Mouse (Mus musculus) forebrain, embryonic 13.5 days (tissue): Measurements from ENCODE around the gene Ppil2. TPM values are rescaled to one million over a fixed set of nuclear protein-coding genes. Genes with fewer than 3 reads are reported as not detected.

ENCODE experiments used
- ATAC-seq: fragments of 200-750 bp; cut with Nextera tagmentation; 2 replicates; pipeline ENCODE4 v1.8.0; 2017
- H3K27ac ChIP-seq: fragments of 300-500 bp; sonication (generic); 2 replicates; pipeline ENCODE4 v1.5.1; 2015; ENCODE audit warnings: inconsistent platforms, mild to moderate bottlenecking, moderate library complexity
- H3K27me3 ChIP-seq: fragments of 300-500 bp; sonication (generic); 2 replicates; pipeline ENCODE4 v1.6.1; 2015; ENCODE audit warnings: mild to moderate bottlenecking, inconsistent platforms
- H3K36me3 ChIP-seq: fragments of 300-500 bp; sonication (generic); 2 replicates; pipeline ENCODE4 v1.6.1; 2015; ENCODE audit warnings: mild to moderate bottlenecking, inconsistent platforms; ENCODE audit not compliant: poor library complexity, severe bottlenecking
- H3K4me1 ChIP-seq: fragments of 300-500 bp; sonication (generic); 2 replicates; pipeline ENCODE4 v1.6.1; 2015; ENCODE audit warnings: inconsistent platforms
- H3K4me2 ChIP-seq: fragments of 300-500 bp; sonication (generic); 2 replicates; pipeline ENCODE4 v1.6.1; 2015; ENCODE audit warnings: inconsistent platforms, mild to moderate bottlenecking, moderate library complexity
- H3K4me3 ChIP-seq: fragments of 300-500 bp; sonication (generic); 2 replicates; pipeline ENCODE4 v1.5.1; 2015; ENCODE audit warnings: mild to moderate bottlenecking, inconsistent platforms
- H3K9ac ChIP-seq: fragments of 300-500 bp; sonication (generic); 2 replicates; pipeline ENCODE4 v1.6.1; 2015; ENCODE audit warnings: mild to moderate bottlenecking, inconsistent platforms
- H3K9me3 ChIP-seq: fragments of 300-500 bp; sonication (generic); replicated peaks from 2 replicates; pipeline ENCODE4 v1.6.1; 2016; ENCODE audit warnings: inconsistent platforms
- WGBS: fragments of 180-500 bp; shearing (Covaris S2); methylation state at CpG from one replicate; pipeline ENCODE4 v1.1.7; 2015; 5-methylcytosine and 5-hydroxymethylcytosine counted together
- polyA plus RNA-seq: library from polyadenylated mRNA; unstranded; fragments of >200 nt; fragmentation: Nextera tagmentation; extraction: Ambion mirVana; gene quantifications from 2 replicates; pipeline ENCODE4 v1.2.1, GENCODE M21; 2015

The Ppil2 gene
- polyA plus RNA-seq, result 153 and 165 TPM in 2 replicates

DNA sequence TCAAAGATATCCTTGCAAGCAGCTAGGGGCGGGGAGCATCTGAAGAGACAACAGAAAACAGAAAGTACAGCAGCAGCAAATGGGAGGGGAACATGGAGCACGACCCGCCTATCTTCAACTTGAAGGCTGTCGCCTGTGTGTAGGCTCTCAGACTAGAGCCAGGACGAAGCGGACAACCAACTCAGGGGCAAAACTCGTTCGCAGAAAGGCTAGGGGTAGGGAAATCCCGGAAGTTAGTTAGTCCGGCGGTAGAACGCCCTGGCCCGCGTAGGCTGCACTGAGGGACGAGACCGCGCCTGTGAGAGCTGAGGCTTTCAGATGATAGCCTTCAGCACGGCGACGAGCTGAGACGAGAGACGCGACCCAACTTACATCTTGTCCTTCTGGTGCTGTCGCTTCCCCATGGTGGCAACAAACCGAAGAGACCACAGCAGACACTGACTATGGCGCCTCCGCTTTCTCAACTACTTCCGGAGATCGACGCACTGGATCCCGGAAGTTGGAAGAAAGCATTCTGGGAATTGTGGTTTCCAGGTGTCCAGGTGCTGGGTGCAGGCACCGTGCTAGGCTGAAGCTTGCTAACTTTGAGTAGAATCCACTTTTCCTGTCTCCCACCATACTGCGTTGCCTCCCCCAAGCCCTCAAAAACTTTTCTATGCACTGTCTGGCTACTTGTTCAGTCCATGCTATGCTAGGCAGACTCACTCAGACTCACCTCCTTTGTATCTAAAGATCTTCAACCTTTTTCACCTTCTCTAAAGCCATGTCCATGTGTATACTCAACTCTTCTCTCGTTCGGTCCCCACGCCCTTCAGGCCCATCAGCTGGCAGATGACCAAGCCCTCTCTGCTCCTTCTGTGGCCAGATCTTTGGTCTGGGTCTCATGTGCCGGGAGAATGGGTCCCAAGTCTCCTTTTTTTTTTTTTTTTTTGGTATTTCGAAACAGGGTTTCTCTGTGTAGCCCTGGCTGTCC lies at the start of gene Ppil2:
TSS of gene Ppil2 (minus strand) at position 487 of the 973 bp plus-strand sequence.
- Histone ChIP-seq H3K4me2 (peak within 1 kb of the TSS; percentile 66), H3K9ac (peak within 1 kb of the TSS; percentile 80), H3K36me3 (peaks cover 50% of the 10 kb centered on the region), H3K4me1 (peaks cover 13% of the 10 kb centered on the region), H3K27me3 (no peaks in the 10 kb centered on the region), H3K4me3 (peak within 1 kb of the TSS; percentile 85), H3K9me3 (no peaks in the 10 kb centered on the region), H3K27ac (peak within 1 kb of the TSS; percentile 36; the same call in 1 of the 2 replicates)
- peak; percentile 88 for ATAC-seq
- WGBS, result 9% methylated on average over 38 of the region's 38 CpGs

DNA sequence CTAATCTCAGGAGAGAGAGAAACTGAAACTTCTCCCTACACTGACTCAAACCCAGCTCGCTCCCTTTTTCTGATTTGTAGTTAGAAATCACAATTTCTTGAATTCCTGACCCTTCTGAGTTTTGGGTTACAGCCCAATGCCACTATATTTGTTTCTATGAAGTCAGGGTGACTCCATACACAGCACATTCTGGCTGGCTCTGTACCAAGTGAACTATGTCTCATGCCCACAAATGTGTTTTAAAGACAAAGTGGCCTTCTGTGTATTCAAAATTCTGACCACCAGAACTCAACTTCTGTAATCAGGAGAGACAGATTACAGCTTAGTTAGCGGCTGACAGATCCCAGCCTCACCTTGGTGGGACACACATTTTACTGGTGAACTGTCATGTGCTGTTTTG lies 43.3 kb upstream of the Ppil2 start:
- no peak overlapping the region for H3K27ac ChIP-seq
- ATAC-seq, result no peak
- 97% methylated on average over 2 of the region's 2 CpGs for WGBS
- no peaks in the 10 kb centered on the region for H3K4me1 ChIP-seq
- H3K27me3 ChIP-seq, result no peaks in the 10 kb centered on the region
- H3K4me3 ChIP-seq, result no peak overlapping the region
- H3K9ac ChIP-seq, result no peak overlapping the region
- H3K4me2 ChIP-seq, result no peak overlapping the region
- H3K9me3 ChIP-seq, result no peaks in the 10 kb centered on the region
- peaks cover 62% of the 10 kb centered on the region for H3K36me3 ChIP-seq

DNA sequence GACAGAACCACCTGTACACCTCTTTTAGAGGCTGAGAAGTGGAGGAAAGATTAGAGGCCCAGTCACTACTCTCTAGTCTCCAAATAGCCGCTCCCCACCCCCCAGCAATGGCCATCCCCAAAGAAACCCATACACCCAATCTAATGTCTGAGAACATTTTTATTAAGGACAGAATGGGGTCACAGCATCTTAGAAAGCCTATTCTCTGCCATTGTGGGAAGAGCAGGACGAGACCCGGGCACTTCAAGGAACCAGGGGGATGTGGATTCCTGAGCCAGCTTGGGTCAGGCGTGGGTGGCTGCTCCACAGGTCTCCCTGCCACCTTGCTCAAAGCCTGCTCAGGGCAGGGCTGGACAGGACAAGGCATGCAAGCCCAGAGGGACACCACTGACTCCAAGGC lies 40.8 kb upstream of the Ppil2 start:
- peaks cover 43% of the 10 kb centered on the region for H3K36me3 ChIP-seq
- peaks cover 15% of the 10 kb centered on the region; the same call in 1 of the 2 replicates for H3K27me3 ChIP-seq
- no peak overlapping the region for H3K27ac ChIP-seq
- H3K9me3 ChIP-seq, result no peaks in the 10 kb centered on the region
- H3K4me2 ChIP-seq, result no peak overlapping the region
- no peak overlapping the region for H3K4me3 ChIP-seq
- H3K4me1 ChIP-seq, result peaks cover 16% of the 10 kb centered on the region
- WGBS, result 95% methylated on average over 4 of the region's 4 CpGs
- no peak overlapping the region for H3K9ac ChIP-seq
- ATAC-seq, result no peak

DNA sequence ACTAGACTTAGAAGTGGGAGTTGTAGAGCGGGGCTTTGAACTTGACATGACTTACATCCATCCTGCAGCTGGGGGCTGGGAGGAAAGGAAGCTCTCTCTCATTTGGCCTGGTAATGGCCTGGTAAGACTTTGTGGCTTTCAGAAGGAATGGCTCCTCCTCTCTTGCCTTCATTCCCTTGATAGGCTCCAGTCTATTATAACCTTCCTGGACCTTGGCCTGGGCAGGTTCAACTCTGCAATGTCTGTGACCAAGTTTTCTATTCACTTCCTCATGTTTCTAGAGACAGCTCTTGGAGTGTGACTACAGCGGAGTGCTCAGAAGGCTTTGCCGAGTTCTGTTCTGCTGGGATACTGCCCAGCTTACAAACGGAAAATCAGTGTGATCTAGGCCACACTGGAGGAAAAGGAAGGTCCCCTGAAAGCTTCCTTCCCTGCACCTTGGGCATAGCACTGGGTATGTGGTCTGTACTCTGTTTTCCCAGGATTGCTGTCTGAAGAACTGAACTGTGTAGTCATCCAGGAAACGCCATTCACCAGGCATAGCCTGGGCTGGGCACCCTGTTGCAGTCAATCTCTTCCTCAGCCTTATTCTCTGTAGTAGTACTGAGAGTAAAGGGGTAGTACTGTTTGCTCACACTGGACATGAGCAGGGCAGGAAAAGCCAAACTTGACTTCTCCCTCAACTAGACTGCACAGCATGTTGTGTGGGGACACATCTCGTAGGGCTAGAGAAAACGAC lies 39.6 kb upstream of the Ppil2 start:
- ATAC-seq, result no peak
- H3K27ac ChIP-seq, result no peak overlapping the region
- peaks cover 15% of the 10 kb centered on the region; the same call in 1 of the 2 replicates for H3K27me3 ChIP-seq
- no peak overlapping the region for H3K4me2 ChIP-seq
- no peak overlapping the region for H3K4me3 ChIP-seq
- WGBS, result 89% methylated on average over 7 of the region's 7 CpGs
- H3K9ac ChIP-seq, result no peak overlapping the region
- no peaks in the 10 kb centered on the region for H3K9me3 ChIP-seq
- H3K36me3 ChIP-seq, result peaks cover 36% of the 10 kb centered on the region
- peaks cover 16% of the 10 kb centered on the region for H3K4me1 ChIP-seq

DNA sequence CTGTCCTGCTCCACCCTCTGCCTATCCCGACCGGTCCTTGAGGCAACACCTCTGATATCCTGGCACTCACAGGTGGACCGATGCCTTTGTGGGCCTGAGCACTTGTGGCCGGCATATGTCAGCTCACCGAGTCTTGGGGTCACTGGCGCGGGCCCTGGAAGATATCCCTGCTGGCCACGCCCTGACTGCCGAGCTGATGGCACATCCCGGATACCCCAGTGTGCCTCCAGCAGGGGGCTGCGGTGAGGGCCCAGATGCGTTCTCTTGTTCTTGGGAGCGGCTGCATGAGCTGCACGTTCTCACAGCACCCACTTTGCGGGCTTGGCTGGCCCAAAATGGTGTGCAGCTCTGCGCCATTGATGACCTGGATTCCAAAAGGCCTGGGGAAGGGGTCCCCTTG lies 37.0 kb upstream of the Ppil2 start:
- 5% methylated on average over 16 of the region's 16 CpGs for WGBS
- no peak overlapping the region for H3K27ac ChIP-seq
- H3K36me3 ChIP-seq, result peaks cover 19% of the 10 kb centered on the region
- no peaks in the 10 kb centered on the region for H3K9me3 ChIP-seq
- peak overlapping the region; percentile 96 for H3K4me2 ChIP-seq
- H3K4me3 ChIP-seq, result peak overlapping the region; percentile 61
- peak; percentile 25 for ATAC-seq
- peaks cover 15% of the 10 kb centered on the region; the same call in 1 of the 2 replicates for H3K27me3 ChIP-seq
- H3K4me1 ChIP-seq, result peaks cover 16% of the 10 kb centered on the region
- H3K9ac ChIP-seq, result no peak overlapping the region

DNA sequence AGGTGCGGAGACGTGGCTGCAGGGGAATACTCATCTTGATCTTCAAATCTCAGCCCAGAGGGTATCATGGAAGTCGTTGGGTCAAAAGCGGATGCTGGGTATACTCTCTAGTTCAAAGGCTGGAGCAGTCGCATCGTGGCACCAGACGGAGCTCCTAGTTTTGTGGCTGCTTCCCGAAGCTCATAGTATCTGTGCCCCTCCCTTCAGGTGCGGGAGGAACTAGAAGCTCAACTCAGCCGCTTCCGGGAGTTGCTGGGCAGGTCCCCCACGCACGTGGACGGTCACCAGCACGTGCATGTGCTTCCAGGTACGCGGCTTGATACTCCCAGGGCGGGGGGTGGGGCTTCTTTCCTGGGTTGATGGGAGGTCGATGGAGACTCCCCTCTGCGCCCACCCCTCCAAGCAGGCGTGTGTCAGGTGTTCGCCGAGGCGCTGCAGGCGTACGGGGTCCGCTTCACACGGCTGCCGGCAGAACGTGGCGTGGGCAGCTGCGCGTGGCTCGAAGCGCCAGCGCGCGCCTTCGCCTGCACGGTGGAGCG lies 36.4 kb upstream of the Ppil2 start:
- H3K4me3 ChIP-seq, result peak overlapping the region; percentile 61
- peak overlapping the region; percentile 68 for H3K9ac ChIP-seq
- H3K9me3 ChIP-seq, result no peaks in the 10 kb centered on the region
- H3K4me2 ChIP-seq, result peak overlapping the region; percentile 96
- H3K27me3 ChIP-seq, result peaks cover 15% of the 10 kb centered on the region; the same call in 1 of the 2 replicates
- peaks cover 13% of the 10 kb centered on the region for H3K36me3 ChIP-seq
- 1% methylated on average over 41 of the region's 41 CpGs for WGBS
- peak; percentile 39 for ATAC-seq
- H3K4me1 ChIP-seq, result peaks cover 16% of the 10 kb centered on the region
- H3K27ac ChIP-seq, result no peak overlapping the region

DNA sequence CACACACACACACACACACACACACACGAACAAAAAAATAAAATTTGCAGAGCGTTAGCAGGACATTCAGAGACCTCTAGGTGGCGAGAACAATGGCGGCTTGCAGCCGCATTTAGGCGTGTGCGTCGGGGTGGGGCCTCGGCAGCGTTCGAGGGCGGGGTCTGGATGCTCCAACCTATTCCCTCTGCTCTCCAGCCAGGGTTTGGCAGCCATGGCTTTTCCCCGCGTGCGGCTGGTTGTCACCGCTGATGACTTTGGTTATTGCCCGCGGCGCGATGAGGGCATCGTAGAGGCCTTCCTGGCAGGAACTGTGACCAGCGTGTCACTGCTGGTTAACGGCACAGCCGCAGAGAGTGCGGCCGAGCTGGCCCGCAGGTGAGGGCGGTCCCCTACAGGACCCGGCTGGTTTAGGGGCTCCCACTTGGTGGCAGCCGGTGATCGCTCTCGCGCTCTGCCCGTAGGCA lies 35.7 kb upstream of the Ppil2 start, which contains the start of gene Ccdc116:
TSS of gene Ccdc116 (minus strand) at position 458 of the 464 bp plus-strand sequence.
- Histone ChIP-seq H3K9ac (peak within 1 kb of the TSS; percentile 68), H3K27ac (no peak within 1 kb of the TSS), H3K4me3 (peak within 1 kb of the TSS; percentile 61), H3K36me3 (peaks cover 6% of the 10 kb centered on the region), H3K4me2 (peak within 1 kb of the TSS; percentile 96), H3K4me1 (peaks cover 16% of the 10 kb centered on the region), H3K27me3 (peaks cover 15% of the 10 kb centered on the region; the same call in 1 of the 2 replicates), H3K9me3 (no peaks in the 10 kb centered on the region)
- WGBS, result under 1% methylated on average over 34 of the region's 34 CpGs
- peak; percentile 89 for ATAC-seq

DNA sequence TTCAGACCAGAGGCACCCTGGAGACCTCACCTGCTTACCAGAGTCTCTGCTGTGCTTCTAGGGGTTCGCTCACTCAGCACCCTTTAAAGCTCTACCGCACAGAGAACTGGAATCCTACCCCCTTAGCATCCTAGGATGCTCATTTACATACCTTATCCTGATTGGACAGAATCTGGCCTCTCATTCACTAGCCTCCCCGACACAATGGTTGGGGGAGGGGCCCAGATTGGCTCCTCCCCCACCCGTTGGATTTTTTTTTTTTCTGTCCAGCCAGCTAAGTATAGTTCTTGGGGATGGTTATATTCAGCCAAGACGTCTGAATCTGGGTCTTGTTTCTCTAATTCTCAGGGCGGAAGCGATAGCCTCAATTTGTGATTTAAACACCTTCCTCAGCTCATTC lies 33.3 kb upstream of the Ppil2 start, which contains the start of gene Ydjc:
TSS of gene Ydjc (plus strand) at position 283 of the 400 bp plus-strand sequence.
- no peak for ATAC-seq
- 15% methylated on average over 7 of the region's 7 CpGs for WGBS
- no peak within 1 kb of the TSS for H3K9ac ChIP-seq
- H3K27ac ChIP-seq, result no peak within 1 kb of the TSS
- no peaks in the 10 kb centered on the region for H3K9me3 ChIP-seq
- H3K4me3 ChIP-seq, result no peak within 1 kb of the TSS
- no peaks in the 10 kb centered on the region for H3K36me3 ChIP-seq
- H3K27me3 ChIP-seq, result peaks cover 15% of the 10 kb centered on the region; the same call in 1 of the 2 replicates
- H3K4me1 ChIP-seq, result peaks cover 16% of the 10 kb centered on the region
- H3K4me2 ChIP-seq, result no peak within 1 kb of the TSS

DNA sequence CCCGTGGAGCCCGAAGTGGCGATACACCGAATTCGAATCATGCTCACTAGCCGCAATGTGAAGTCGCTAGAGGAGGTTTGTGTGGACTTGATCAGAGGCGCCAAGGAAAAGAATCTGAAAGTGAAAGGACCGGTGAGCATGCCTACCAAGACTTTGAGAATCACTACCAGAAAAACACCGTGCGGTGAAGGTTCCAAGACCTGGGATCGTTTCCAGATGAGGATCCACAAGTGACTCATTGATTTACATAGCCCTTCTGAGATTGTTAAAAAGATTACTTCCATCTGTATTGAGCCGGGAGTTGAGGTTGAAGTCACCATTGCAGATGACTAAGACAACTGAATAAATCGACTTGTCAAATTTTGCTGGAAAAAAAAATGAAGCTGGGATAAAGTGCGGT lies 26.3 kb upstream of the Ppil2 start:
- Histone ChIP-seq H3K27ac (no peak overlapping the region), H3K27me3 (no peaks in the 10 kb centered on the region), H3K9me3 (no peaks in the 10 kb centered on the region), H3K36me3 (no peaks in the 10 kb centered on the region), H3K4me2 (no peak overlapping the region), H3K4me3 (no peak overlapping the region), H3K4me1 (peaks cover 6% of the 10 kb centered on the region), H3K9ac (no peak overlapping the region)
- 90% methylated on average over 15 of the region's 15 CpGs for WGBS
- ATAC-seq, result no peak

DNA sequence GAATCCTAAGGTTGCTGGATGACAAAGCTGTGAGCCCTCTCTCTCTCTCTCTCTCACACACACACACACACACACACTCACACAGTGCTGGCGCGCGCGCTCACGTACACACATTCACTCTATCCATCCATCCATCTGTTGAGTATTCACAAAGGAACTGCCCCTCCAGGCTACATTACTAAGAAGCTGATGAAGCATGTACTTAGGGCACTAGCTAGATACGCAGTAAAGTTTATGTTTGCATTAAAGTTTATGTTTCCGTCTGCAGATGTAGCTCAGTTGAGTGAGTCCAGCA lies 21.8 kb upstream of the Ppil2 start:
- WGBS, result 25% methylated on average over 7 of the region's 7 CpGs
- peaks cover 20% of the 10 kb centered on the region for H3K4me1 ChIP-seq
- ATAC-seq, result no peak
- peak overlapping the region; percentile 75 for H3K9ac ChIP-seq
- no peaks in the 10 kb centered on the region for H3K9me3 ChIP-seq
- H3K36me3 ChIP-seq, result no peaks in the 10 kb centered on the region
- H3K4me2 ChIP-seq, result peak overlapping the region; percentile 96
- no peak overlapping the region for H3K27ac ChIP-seq
- H3K27me3 ChIP-seq, result no peaks in the 10 kb centered on the region
- peak overlapping the region; percentile 70 for H3K4me3 ChIP-seq

DNA sequence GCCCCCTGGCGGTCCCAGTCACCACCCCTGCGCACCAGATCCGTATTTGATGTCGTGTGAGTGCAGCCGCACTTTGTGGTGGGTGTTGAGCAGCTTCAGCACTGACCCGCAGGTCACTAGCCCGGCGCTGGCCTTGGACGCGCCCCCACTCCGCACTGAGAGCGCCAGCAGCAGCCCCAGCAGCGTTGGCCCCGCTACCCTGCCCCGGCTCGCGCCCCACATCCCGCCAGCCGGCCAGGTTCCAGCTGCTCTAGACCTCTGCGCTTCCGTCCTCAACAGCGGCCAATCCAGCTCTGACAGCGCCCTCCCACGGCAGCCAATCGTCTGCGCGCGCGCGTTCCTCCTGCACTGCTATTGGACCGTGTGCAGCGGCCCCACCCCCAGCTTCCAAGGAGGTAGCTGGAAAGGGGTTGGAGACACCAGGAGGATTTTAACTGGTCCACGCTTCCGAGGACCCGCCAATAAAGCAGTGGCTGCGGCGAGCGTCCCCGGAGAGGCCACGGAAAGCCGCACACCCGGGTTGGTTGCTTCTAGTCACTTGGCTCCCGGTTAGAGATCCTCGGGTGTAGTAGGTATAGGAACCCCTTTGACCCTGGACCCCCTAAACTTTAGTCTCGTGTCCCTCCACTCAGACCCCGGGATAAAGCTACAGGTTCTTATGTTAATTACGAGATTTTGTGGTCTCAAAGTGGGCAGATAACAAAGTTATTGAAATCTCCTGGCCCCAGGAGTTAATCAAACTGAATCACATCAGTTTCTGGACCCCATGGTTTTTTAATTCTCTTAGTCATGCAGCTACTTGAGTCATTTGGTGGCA lies 21.2 kb upstream of the Ppil2 start, which contains the start of gene Sdf2l1:
TSS of gene Sdf2l1 (minus strand) at position 295 of the 817 bp plus-strand sequence.
- Histone ChIP-seq H3K9ac (peak within 1 kb of the TSS; percentile 75), H3K9me3 (no peaks in the 10 kb centered on the region), H3K36me3 (no peaks in the 10 kb centered on the region), H3K4me2 (peak within 1 kb of the TSS; percentile 96), H3K4me1 (peaks cover 20% of the 10 kb centered on the region), H3K27me3 (no peaks in the 10 kb centered on the region), H3K4me3 (peak within 1 kb of the TSS; percentile 70), H3K27ac (peak within 1 kb of the TSS; percentile 70)
- peak; percentile 99 for ATAC-seq
- under 1% methylated on average over 47 of the region's 47 CpGs for WGBS
